7 mouse cellular contexts compared by ENCODE assay signal in genomic region chr5:139364911-139365571, GRCm38 (mm10). TPM values are rescaled to one million over a fixed set of nuclear protein-coding genes. Genes with fewer than 3 reads are reported as not detected.
DNase-seq lines count a peak whose midpoint lies in the region; ATAC-seq and TF ChIP-seq lines count a peak whose summit lies in the region.

No protein-coding gene starts in this region.

- ATAC-seq in hindbrain, embryonic 12.5 days (ENCODE audit: low FRiP score) = peak; percentile 42; the same call in 1 of the 2 replicates
- ATAC-seq in stomach, postnatal 0 days (ENCODE audit: low FRiP score, low TSS enrichment) = peak; percentile 7

- 32% methylated on average over 5 of the region's 5 CpGs for WGBS in hindbrain, embryonic 12.5 days
- 34% methylated on average over 5 of the region's 5 CpGs for WGBS in stomach, postnatal 0 days

- H3K27ac ChIP-seq in hindbrain, embryonic 12.5 days = peak overlapping the region; percentile 60; the same call in 1 of the 2 replicates
- peak overlapping the region; percentile 53; the same call in 1 of the 2 replicates for H3K27ac ChIP-seq in stomach, postnatal 0 days (replicated peaks)

- no peak overlapping the region for H3K4me3 ChIP-seq in hindbrain, embryonic 12.5 days
- H3K4me3 ChIP-seq in stomach, postnatal 0 days (ENCODE audit: low read depth, low read length) = no peak overlapping the region

- TF ChIP-seq CTCF in stomach, postnatal 0 days (IDR thresholded peaks at IDR 0.05; ENCODE audit: low read depth) = no peak

- H3K36me3 ChIP-seq in hindbrain, embryonic 12.5 days = no peaks in the 10 kb centered on the region
- no peaks in the 10 kb centered on the region for H3K36me3 ChIP-seq in stomach, postnatal 0 days (ENCODE audit: control insufficient read depth, insufficient read depth, low read length)

- no peak overlapping the region for H3K4me2 ChIP-seq in hindbrain, embryonic 12.5 days (replicated peaks)
- H3K4me2 ChIP-seq in stomach, postnatal 0 days (replicated peaks; ENCODE audit: low read depth) = no peak overlapping the region

- no peaks in the 10 kb centered on the region for H3K9me3 ChIP-seq in hindbrain, embryonic 12.5 days (replicated peaks)
- no peaks in the 10 kb centered on the region for H3K9me3 ChIP-seq in stomach, postnatal 0 days (ENCODE audit: control insufficient read depth, low read length)

- TF ChIP-seq EP300 in stomach, postnatal 0 days (optimal IDR thresholded peaks at IDR 0.05) = no peak

- no peaks in the 10 kb centered on the region for H3K27me3 ChIP-seq in hindbrain, embryonic 12.5 days
- H3K27me3 ChIP-seq in stomach, postnatal 0 days (ENCODE audit: control insufficient read depth, insufficient read depth, low read length) = no peaks in the 10 kb centered on the region

- peak overlapping the region; percentile 32; the same call in 1 of the 2 replicates for H3K9ac ChIP-seq in hindbrain, embryonic 12.5 days
- H3K9ac ChIP-seq in stomach, postnatal 0 days (ENCODE audit: low read length) = no peak overlapping the region

- H3K4me1 ChIP-seq in hindbrain, embryonic 12.5 days = peaks cover 23% of the 10 kb centered on the region
- no peaks in the 10 kb centered on the region; the same call in 1 of the 2 replicates for H3K4me1 ChIP-seq in stomach, postnatal 0 days (replicated peaks; ENCODE audit: control insufficient read depth, insufficient read depth)

- peak; percentile 56 for DNase-seq in testis, postnatal 14 days (ENCODE audit: low spot score)
- no peak for DNase-seq in testis, postnatal 10 days (ENCODE audit: low spot score)
- DNase-seq in lung, adult 18-20 months = peak; percentile 66 to 75
- no peak for DNase-seq in stomach, postnatal 0 days (ENCODE audit: low spot score)
- no peak for DNase-seq in frontal cortex, adult 2 months (ENCODE audit: extremely low spot score in 1 of 2, low spot score in 1 of 2)
- DNase-seq in ovary, postnatal 10 days (ENCODE audit: low spot score) = no peak

RNA-seq across cellular contexts. Expression of gene Gpr146, which starts 12.5 kb away (rescaled TPM):
- polyA plus RNA-seq in hindbrain, embryonic 12.5 days (2016; fragmentation: Nextera tagmentation; extraction: Ambion mirVana) = 1.8 and 2.4 TPM in 2 replicates
- polyA plus RNA-seq in stomach, postnatal 0 days (2015; fragmentation: Nextera tagmentation; extraction: Ambion mirVana) = 3.5 TPM in 2 replicates
- polyA plus RNA-seq in frontal cortex, adult 2 months (2012; rRNA removed) = 12.0 and 15.2 TPM in 2 replicates

RNA-seq across cellular contexts. Expression of gene Cyp2w1, which starts 12.6 kb away (rescaled TPM):
- 0.41 and 0.46 TPM in 2 replicates for polyA plus RNA-seq in hindbrain, embryonic 12.5 days (2016; fragmentation: Nextera tagmentation; extraction: Ambion mirVana)
- polyA plus RNA-seq in stomach, postnatal 0 days (2015; fragmentation: Nextera tagmentation; extraction: Ambion mirVana) = 4.8 and 8.5 TPM in 2 replicates
- polyA plus RNA-seq in frontal cortex, adult 2 months (2012; rRNA removed) = not detected in 2 replicates

RNA-seq across cellular contexts. Expression of gene Cox19, which starts 13.8 kb away (rescaled TPM):
- polyA plus RNA-seq in hindbrain, embryonic 12.5 days (2016; fragmentation: Nextera tagmentation; extraction: Ambion mirVana) = 107 and 117 TPM in 2 replicates
- polyA plus RNA-seq in stomach, postnatal 0 days (2015; fragmentation: Nextera tagmentation; extraction: Ambion mirVana) = 109 and 114 TPM in 2 replicates
- polyA plus RNA-seq in frontal cortex, adult 2 months (2012; rRNA removed) = 93.5 and 97.3 TPM in 2 replicates

RNA-seq across cellular contexts. Expression of gene Adap1, which starts 39.6 kb away (rescaled TPM):
- 13.1 and 13.7 TPM in 2 replicates for polyA plus RNA-seq in hindbrain, embryonic 12.5 days (2016; fragmentation: Nextera tagmentation; extraction: Ambion mirVana)
- 13.8 and 14.9 TPM in 2 replicates for polyA plus RNA-seq in stomach, postnatal 0 days (2015; fragmentation: Nextera tagmentation; extraction: Ambion mirVana)
- 178 and 201 TPM in 2 replicates for polyA plus RNA-seq in frontal cortex, adult 2 months (2012; rRNA removed)

RNA-seq across cellular contexts. Expression of gene C130050O18Rik, which starts 40.0 kb away (rescaled TPM):
- polyA plus RNA-seq in hindbrain, embryonic 12.5 days (2016; fragmentation: Nextera tagmentation; extraction: Ambion mirVana) = 0.45 and 0.90 TPM in 2 replicates
- 0.41 and 0.46 TPM in 2 replicates for polyA plus RNA-seq in stomach, postnatal 0 days (2015; fragmentation: Nextera tagmentation; extraction: Ambion mirVana)
- polyA plus RNA-seq in frontal cortex, adult 2 months (2012; rRNA removed) = 0.42 and 0.44 TPM in 2 replicates

Comparison
In these comparisons a context has a peak if more than half of its experiments do, and no peak if none do; other contexts are left out.
1. DNase-seq: peak in testis, postnatal 14 days (single experiment) and lung, adult 18-20 months (2 of 2); none in testis, postnatal 10 days (single experiment), stomach, postnatal 0 days (single experiment), frontal cortex, adult 2 months (0 of 2) and ovary, postnatal 10 days (single experiment).